Mouse (Mus musculus) stomach, embryonic 16.5 days (tissue): ENCODE results near the gene Ttc12. TPM values are rescaled to one million over a fixed set of nuclear protein-coding genes. Genes with fewer than 3 reads are reported as not detected.

Source experiments
- polyA plus RNA-seq: library from polyadenylated mRNA; unstranded; fragments of >200 nt; fragmentation: Nextera tagmentation; extraction: Ambion mirVana; gene quantifications from 2 replicates; pipeline ENCODE4 v1.2.1, GENCODE M21; 2015

Ttc12 gene
- polyA plus RNA-seq, 1 experiment from 2014 or later = 1.4 TPM

Other genes with a start within 250 kb of the Ttc12 start
- not detected in 2 replicates for gene Gm4894, start 235.7 kb downstream of the Ttc12 start, polyA plus RNA-seq
- gene Drd2, start 145.6 kb downstream of the Ttc12 start, polyA plus RNA-seq = 0.06 TPM in 1 of 2 replicates, not detected in the other
- 3.4 and 4.4 TPM in 2 replicates for gene Ankk1, start 59.2 kb downstream of the Ttc12 start, polyA plus RNA-seq